Mouse (Mus musculus) bone marrow macrophage, adult 2 months (primary cell): ENCODE measurements around the gene Gm5136.

Experiments
- CTCF ChIP-seq: IDR thresholded peaks from 2 replicates; pipeline ENCODE4 v1.5.1; 2012; ENCODE audit warnings: low read depth, mild to moderate bottlenecking, low read length, moderate library complexity
- POLR2A ChIP-seq: IDR thresholded peaks from 2 replicates; pipeline ENCODE4 v1.6.1; 2012; ENCODE audit warnings: mild to moderate bottlenecking, low read depth, low read length, borderline replicate concordance

- TF ChIP-seq POLR2A (no peak), CTCF (no peak)
Observed at GRCm38 (mm10) chr10:108743759-108744158, 43.8 kb upstream of the Gm5136 start.
